Mouse (Mus musculus) small intestine, adult 2 months (tissue): ENCODE data around the gene Cdan1.
"Not testable (repeated sequence)": the region's sequence is repeated elsewhere in the genome, so short reads cannot be mapped to it uniquely, and the experiment has no call there.

Source experiments
- CTCF ChIP-seq: fragments of 200-500 bp; IDR thresholded peaks from 2 replicates; pipeline ENCODE4 v1.5.1; 2012; ENCODE audit warnings: low read depth, mild to moderate bottlenecking, control low read depth, inconsistent platforms, low read length, moderate library complexity, mixed read lengths; ENCODE audit not compliant: insufficient replicate concordance, insufficient read length; ENCODE audit errors: extremely low read depth
- POLR2A ChIP-seq: fragments of 200-500 bp; IDR thresholded peaks from 2 replicates; pipeline ENCODE4 v1.6.1; 2012; ENCODE audit warnings: low read depth, mild to moderate bottlenecking, control low read depth, inconsistent platforms, low read length, moderate library complexity

DNA sequence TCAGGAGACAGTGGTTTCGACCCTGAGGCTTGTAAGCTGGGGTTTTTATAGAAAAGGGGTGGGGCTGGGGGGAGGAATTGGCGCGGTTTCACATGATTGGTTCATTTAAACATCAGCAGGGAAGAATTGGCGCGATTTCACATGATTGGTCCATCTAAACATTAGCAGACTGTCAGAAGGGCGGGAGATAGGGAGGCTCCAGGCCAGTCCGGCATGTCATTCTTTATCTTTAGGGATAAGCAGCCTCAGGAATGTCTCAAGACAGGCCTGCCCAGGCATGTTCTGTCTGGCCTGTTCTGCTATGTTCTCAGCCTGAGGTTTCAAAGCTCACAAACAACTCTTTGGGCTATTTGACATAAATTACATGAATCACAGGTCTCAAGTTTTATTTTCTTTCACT is 168.8 kb downstream of the Cdan1 start:
- TF ChIP-seq CTCF, POLR2A: not testable (repeated sequence)
